Mouse (Mus musculus): Measurements from ENCODE around the gene Exoc3l2. TPM values are rescaled to one million over a fixed set of nuclear protein-coding genes. Genes with fewer than 3 reads are reported as not detected.

The Exoc3l2 gene
- polyA plus RNA-seq, 1 experiment from 2014 or later: 1.3 TPM

DNA sequence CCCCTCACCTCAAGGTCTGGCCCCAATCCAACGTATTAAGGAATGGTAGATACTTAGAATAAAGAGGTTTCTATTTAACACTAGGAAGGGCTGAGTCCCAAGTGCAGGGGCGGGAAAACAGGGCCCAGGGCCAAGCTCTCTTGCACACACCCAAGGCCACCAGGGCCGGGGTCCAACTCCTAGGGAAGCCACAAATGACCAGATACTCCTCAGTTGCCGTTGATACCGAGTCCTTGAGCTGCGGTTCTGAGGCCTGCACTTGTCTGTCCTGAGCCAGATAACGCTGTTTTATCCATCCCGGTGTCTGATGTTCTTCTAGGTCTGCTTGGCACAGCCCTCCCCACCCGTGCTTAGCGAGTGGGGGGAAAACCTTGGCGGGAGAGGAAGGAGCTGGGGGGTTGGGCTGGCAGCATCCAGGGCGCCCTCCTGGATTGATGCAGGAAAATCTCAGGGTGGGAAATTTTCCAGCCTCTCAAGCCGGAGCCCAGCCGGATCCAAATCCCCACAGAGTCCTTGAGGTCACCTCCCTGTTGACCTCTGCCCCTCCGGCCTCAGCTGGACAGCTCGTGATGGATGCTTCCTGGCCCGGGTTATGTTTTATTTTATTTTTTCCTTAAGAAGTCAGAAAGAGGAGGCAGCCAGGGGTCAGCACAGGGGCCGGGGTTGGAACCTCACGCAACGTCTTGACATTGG is 32.5 kb downstream of the Exoc3l2 start:
- no peak overlapping the region for H3K4me2 ChIP-seq
- H3K27ac ChIP-seq: no peak overlapping the region
- peaks cover 8% of the 10 kb centered on the region for H3K4me1 ChIP-seq
- ATAC-seq (ENCODE audit: insufficient read depth, low FRiP score, low read depth): no peak
- H3K9ac ChIP-seq: no peak overlapping the region
- 46% methylated on average over 20 of the region's 20 CpGs for WGBS
- no peak overlapping the region for H3K4me3 ChIP-seq (replicated peaks)
- H3K36me3 ChIP-seq: no peaks in the 10 kb centered on the region
- H3K27me3 ChIP-seq (replicated peaks): peaks cover 13% of the 10 kb centered on the region
- no peaks in the 10 kb centered on the region for H3K9me3 ChIP-seq

DNA sequence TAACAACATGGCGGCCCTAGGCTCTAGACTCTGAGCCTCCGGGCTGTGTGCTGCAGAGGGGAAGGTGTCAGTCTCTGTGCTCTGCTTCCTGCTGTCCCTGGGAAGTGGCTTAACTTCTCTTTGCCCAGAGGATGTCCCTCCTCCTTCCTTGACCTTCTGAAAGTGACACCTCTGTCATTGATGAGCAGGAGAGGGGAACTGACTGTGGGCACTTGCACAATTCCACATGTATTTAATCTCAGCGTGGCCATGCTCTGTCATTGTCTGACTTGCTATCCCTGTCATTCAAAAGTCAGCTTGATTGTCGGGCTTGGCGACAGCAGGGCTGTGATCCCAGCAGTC is 33.1 kb downstream of the Exoc3l2 start:
- H3K9ac ChIP-seq: no peak overlapping the region
- 53% methylated on average over 5 of the region's 5 CpGs for WGBS
- peaks cover 8% of the 10 kb centered on the region for H3K27me3 ChIP-seq (replicated peaks)
- no peak for ATAC-seq (ENCODE audit: insufficient read depth, low FRiP score, low read depth)
- H3K36me3 ChIP-seq: no peaks in the 10 kb centered on the region
- no peak overlapping the region for H3K27ac ChIP-seq
- H3K4me2 ChIP-seq: no peak overlapping the region
- no peaks in the 10 kb centered on the region for H3K9me3 ChIP-seq
- peaks cover 8% of the 10 kb centered on the region for H3K4me1 ChIP-seq
- H3K4me3 ChIP-seq (replicated peaks): no peak overlapping the region

DNA sequence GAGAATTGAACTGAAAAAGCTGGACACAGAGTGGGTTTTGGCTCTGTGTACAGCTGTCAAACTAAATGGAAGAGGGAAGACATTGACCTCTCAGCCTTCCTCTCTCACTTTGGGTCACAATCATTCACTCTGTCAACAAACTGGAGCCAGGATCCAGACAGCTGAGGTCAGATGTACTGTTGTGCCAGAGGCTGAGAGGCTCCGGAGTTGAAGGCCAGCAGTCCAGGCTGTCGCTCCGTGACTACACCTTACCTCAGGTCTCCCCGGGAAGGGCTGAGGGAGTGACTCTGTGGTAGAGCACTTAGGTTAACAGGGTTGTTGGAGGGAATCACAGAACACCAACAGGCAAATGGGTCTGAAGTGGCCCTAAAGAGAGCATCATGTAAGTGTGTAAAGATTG is 35.2 kb downstream of the Exoc3l2 start:
- peaks cover 3% of the 10 kb centered on the region; the same call in 1 of the 2 replicates for H3K4me1 ChIP-seq
- H3K27ac ChIP-seq: no peak overlapping the region
- no peak overlapping the region for H3K4me3 ChIP-seq (replicated peaks)
- H3K27me3 ChIP-seq (replicated peaks): no peaks in the 10 kb centered on the region
- no peak overlapping the region for H3K4me2 ChIP-seq
- H3K9ac ChIP-seq: no peak overlapping the region
- no peaks in the 10 kb centered on the region for H3K9me3 ChIP-seq
- ATAC-seq (ENCODE audit: insufficient read depth, low FRiP score, low read depth): no peak
- no peaks in the 10 kb centered on the region for H3K36me3 ChIP-seq
- WGBS: 42% methylated on average over 4 of the region's 4 CpGs

DNA sequence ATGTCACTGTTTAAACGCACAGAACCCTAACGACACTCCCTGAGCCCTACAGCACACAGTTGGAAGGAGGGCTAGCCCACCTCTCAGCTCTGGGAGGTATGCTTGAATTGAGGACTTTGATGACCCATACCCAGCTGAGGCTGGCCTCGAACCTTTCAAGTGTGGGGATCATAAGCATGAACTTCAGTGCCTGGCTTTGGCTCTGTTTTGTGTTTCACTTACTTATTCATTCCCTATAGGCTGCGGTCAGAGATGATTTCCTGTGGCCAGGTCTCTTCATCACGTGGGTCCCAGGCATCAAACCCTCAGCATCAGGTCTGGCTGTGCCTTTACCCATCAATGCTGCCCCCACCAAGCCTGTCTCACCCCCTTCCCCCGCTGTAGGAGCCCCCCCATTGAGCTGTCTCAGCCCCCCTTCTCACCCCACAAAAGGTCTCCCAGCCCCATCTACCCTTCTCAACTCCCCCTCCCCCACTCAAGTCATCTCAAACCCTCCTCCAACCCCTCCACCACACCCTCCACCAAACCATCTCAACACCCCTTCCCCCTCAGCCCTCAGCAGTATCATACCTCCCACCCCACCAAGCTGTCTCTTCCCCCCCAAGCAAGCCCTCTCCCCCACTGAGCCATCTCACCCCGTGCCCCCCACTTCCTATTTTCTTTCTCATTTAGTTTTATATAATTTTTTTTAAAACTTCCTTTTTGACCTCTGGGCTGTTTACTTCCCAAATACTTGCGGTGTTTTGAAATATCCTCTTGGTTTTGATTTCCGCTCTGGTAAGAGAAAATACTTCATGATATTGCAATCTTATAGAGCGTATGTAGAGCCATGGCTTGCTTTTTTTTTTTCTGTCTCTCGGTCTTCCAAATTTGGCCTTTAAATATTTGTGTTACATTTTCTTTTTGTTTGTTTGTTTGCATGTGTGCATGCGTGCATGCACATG is 37.6 kb downstream of the Exoc3l2 start:
- Histone ChIP-seq H3K4me3 (replicated peaks) (no peak overlapping the region), H3K4me1 (peaks cover under 1% of the 10 kb centered on the region; the same call in 1 of the 2 replicates), H3K36me3 (no peaks in the 10 kb centered on the region), H3K9ac (no peak overlapping the region), H3K4me2 (no peak overlapping the region), H3K27me3 (replicated peaks) (no peaks in the 10 kb centered on the region), H3K9me3 (no peaks in the 10 kb centered on the region), H3K27ac (no peak overlapping the region)
- ATAC-seq (ENCODE audit: insufficient read depth, low FRiP score, low read depth): no peak
- WGBS: 64% methylated on average over 12 of the region's 12 CpGs

DNA sequence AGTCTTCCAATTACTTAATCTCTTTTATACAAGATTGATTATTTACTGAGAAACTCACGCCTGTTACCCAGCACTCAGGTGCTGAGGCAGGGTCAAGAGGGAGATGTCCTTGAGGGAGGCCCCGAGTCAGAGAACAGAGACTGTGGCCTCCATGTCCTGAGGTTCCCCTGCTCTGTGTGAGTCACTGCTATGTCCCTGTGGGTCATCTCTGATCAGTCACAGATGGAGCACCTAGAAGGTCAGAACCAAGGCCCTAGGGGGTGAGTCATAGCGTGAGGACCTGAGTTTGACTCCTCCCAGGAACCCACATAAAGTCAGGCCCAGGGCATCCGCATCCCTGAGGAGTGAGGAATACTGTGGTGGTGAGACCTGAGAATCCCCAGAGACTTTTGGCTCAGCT is 38.5 kb downstream of the Exoc3l2 start:
- no peak overlapping the region for H3K4me2 ChIP-seq
- no peaks in the 10 kb centered on the region for H3K36me3 ChIP-seq
- no peaks in the 10 kb centered on the region for H3K27me3 ChIP-seq (replicated peaks)
- no peak for ATAC-seq (ENCODE audit: insufficient read depth, low FRiP score, low read depth)
- no peak overlapping the region for H3K27ac ChIP-seq
- H3K4me3 ChIP-seq (replicated peaks): no peak overlapping the region
- WGBS: 74% methylated on average over 4 of the region's 4 CpGs
- peaks cover 2% of the 10 kb centered on the region; the same call in 1 of the 2 replicates for H3K4me1 ChIP-seq
- no peak overlapping the region for H3K9ac ChIP-seq
- no peaks in the 10 kb centered on the region for H3K9me3 ChIP-seq

DNA sequence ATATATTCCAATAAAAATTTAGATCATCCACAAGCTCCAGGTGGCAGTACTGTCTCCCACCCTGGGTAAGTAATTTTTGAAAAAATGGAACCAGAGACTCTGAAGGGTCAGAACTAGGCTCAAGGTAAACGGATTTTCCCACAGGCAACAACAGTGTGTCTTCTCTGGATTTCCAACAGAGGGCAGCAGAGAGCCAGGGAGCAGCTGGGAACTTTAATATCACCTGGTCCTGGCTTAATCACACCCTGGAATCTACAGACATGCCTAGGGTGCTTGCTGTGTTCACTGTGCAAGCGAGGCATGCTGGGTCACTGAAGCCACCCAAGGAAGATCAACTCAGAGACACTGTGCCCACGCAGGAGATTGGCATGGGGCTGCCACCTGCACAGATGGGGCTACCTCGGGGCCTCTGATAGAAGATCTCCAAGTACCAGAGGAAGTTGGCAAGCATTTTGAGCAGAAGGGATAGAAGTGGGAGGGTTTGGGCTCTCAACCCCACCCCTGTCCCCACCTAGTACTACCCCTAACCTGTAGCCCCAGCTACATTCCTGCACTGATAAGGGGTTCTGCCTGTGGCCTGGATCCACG is 40.4 kb downstream of the Exoc3l2 start:
- no peak for ATAC-seq (ENCODE audit: insufficient read depth, low FRiP score, low read depth)

DNA sequence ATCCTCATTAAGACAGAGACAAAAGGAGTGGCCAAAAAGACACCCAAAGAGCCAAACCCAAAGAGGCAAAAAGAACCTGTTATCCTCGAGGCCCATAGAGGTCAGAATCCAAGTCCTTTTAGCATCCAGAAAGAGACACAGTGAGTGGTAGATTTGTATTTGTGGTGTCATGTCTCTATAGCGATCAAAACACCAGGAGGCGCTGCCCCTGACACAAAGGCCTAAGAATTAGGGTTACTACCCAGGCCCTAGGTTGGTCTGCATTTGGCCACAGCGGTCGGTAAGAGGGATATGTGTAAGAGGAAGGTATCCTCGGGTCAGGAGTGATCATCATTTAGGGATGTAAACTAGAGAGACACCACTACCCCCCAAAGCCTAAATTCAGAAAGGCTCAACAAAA is 43.2 kb downstream of the Exoc3l2 start:
- peak overlapping the region; percentile 98; the same call in 1 of the 2 replicates for H3K4me2 ChIP-seq
- no peak for ATAC-seq (ENCODE audit: insufficient read depth, low FRiP score, low read depth)
- no peak overlapping the region for H3K9ac ChIP-seq
- H3K9me3 ChIP-seq: no peaks in the 10 kb centered on the region
- no peak overlapping the region for H3K4me3 ChIP-seq (replicated peaks)
- no peak overlapping the region for H3K27ac ChIP-seq
- peaks cover 21% of the 10 kb centered on the region for H3K4me1 ChIP-seq
- no peaks in the 10 kb centered on the region for H3K27me3 ChIP-seq (replicated peaks)
- H3K36me3 ChIP-seq: no peaks in the 10 kb centered on the region
- WGBS: 49% methylated on average over 6 of the region's 6 CpGs

More for the DNA sequence above, 40.4 kb downstream of the Exoc3l2 start:
- no peaks in the 10 kb centered on the region for H3K9me3 ChIP-seq
- peaks cover 13% of the 10 kb centered on the region; the same call in 1 of the 2 replicates for H3K4me1 ChIP-seq
- no peaks in the 10 kb centered on the region for H3K36me3 ChIP-seq
- no peaks in the 10 kb centered on the region for H3K27me3 ChIP-seq (replicated peaks)
- no peak overlapping the region for H3K4me3 ChIP-seq (replicated peaks)
- no peak overlapping the region for H3K4me2 ChIP-seq
- 30% methylated on average over 5 of the region's 5 CpGs for WGBS
- H3K9ac ChIP-seq: no peak overlapping the region
- H3K27ac ChIP-seq: no peak overlapping the region

DNA sequence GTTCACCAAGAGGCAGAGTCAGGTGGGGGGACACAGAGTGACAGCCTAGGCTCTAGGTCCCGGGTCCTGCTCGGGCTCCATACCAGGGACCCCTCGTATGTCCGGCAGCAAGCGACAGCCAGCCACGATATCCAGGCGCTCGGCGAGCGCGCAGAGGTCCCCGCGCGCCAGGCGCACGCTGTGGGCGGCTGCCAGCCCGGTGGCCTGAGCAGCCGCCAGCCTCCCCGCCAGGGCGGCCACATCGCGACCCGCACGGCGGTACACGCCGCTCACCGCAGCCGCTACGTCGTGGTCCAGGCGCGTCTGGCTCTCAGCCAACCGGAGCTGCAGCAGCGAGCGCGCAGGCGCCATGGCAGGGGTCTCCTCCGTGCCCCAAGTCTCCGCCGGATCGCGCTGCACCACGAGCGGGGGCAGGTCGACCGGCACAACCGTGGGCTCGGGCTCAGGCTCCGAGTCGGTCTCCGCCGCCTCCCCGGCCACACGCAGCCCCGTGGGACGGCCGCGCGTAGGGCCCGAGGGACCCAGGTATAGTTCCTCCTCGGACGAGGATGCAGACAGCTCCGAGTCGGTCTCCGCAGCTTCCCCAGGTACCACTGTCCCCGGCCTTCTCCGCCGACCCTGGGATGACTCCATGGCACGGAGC is 44.0 kb downstream of the Exoc3l2 start:
- Histone ChIP-seq H3K27ac (no peak overlapping the region), H3K4me2 (peak overlapping the region; percentile 98)
- no peak for ATAC-seq (ENCODE audit: insufficient read depth, low FRiP score, low read depth)

DNA sequence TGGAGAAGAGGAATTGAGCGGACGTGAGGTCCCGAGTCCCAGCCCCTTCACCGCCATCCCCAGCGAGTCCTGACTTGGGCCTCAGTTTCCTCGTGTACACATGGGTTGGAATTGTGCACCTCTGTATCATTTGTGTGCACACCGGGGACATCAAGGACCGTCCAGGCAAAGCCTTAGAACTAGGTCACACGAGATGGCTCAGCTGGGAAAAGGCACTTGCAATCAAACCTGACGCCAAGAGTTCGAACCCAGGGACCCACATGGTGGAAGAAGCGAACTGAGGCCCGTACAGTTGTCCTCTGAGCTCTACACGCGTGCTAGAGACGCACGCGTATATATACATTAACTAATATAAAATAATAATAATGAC is 44.5 kb downstream of the Exoc3l2 start:
- Histone ChIP-seq H3K9me3 (no peaks in the 10 kb centered on the region), H3K27ac (peak overlapping the region; percentile 77; the same call in 1 of the 2 replicates), H3K4me1 (peaks cover 21% of the 10 kb centered on the region), H3K36me3 (no peaks in the 10 kb centered on the region), H3K4me3 (replicated peaks) (peak overlapping the region; percentile 91), H3K27me3 (replicated peaks) (no peaks in the 10 kb centered on the region), H3K4me2 (peak overlapping the region; percentile 98), H3K9ac (peak overlapping the region; percentile 51; the same call in 1 of the 2 replicates)
- no peak for ATAC-seq (ENCODE audit: insufficient read depth, low FRiP score, low read depth)
- WGBS: 4% methylated on average over 18 of the region's 18 CpGs

More for the DNA sequence above, 44.0 kb downstream of the Exoc3l2 start:
- H3K9ac ChIP-seq: peak overlapping the region; percentile 51
- no peaks in the 10 kb centered on the region for H3K27me3 ChIP-seq (replicated peaks)
- peaks cover 21% of the 10 kb centered on the region for H3K4me1 ChIP-seq
- no peaks in the 10 kb centered on the region for H3K36me3 ChIP-seq
- WGBS: 1% methylated on average over 71 of the region's 71 CpGs
- H3K9me3 ChIP-seq: no peaks in the 10 kb centered on the region
- H3K4me3 ChIP-seq (replicated peaks): peak overlapping the region; percentile 91

DNA sequence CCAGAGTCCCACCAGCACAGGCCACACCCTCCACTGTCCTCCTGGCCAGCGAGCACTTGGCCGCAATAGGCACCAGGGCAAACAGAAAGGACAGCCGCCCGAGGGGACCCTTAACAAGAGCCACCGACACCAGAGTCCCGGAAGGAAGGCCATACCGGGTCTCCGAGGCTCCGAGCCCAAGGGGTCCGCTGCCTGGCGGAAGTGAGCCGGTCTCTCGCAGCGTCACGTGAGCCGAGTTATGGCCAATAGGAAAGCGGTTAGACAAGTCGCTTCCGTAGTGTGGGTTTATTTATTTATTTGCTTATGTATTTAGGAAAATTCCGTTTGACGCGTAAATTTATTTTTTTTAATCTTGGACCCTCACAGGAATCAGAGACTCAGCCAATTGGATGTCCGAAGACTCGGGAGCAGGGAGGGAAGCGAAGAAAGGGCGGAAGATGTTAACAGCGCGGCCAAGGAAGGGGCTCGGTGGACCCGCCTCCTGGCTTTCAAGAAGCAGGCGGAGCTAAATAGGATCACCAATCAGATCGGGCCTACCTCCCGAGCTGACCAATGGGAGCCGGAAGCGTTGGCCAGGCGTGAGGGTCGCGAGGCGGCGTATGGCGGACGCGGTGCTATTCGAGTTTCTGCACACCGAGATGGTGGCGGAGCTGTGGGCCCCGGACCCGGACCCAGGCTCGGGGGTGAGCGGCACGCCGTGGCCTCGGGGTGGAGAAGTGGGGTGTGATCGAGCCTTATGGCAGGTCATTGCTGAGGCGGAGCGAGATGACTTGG is 45.2 kb downstream of the Exoc3l2 start, which contains the start of the genes Bloc1s3 and Trappc6a:
TSS of gene Bloc1s3 (minus strand) at position 218 of the 774 bp plus-strand sequence.
TSS of gene Trappc6a (plus strand) at position 246 of the 774 bp plus-strand sequence.
- peak within 1 kb of the TSS; percentile 77 for H3K27ac ChIP-seq
- peak within 1 kb of the TSS; percentile 62 for H3K9ac ChIP-seq
- peak within 1 kb of the TSS; percentile 91 for H3K4me3 ChIP-seq (replicated peaks)
- no peaks in the 10 kb centered on the region for H3K36me3 ChIP-seq
- H3K4me1 ChIP-seq: peaks cover 21% of the 10 kb centered on the region
- H3K4me2 ChIP-seq: peak within 1 kb of the TSS; percentile 98
- H3K9me3 ChIP-seq: no peaks in the 10 kb centered on the region
- H3K27me3 ChIP-seq (replicated peaks): no peaks in the 10 kb centered on the region
- ATAC-seq (ENCODE audit: insufficient read depth, low FRiP score, low read depth): peak; percentile 95
- whole genome bisulfite sequencing: under 1% methylated on average over 56 of the region's 56 CpGs

All from stomach, embryonic 15.5 days (tissue).